Mouse (Mus musculus) testis, adult 2 months (tissue): ENCODE results near the gene Shc4.

Experiments used
- CTCF ChIP-seq: fragments of 200-500 bp; IDR thresholded peaks from 2 replicates; pipeline ENCODE4 v1.5.1; 2012; ENCODE audit warnings: low read depth, mild to moderate bottlenecking, inconsistent platforms, low read length, moderate library complexity; ENCODE audit not compliant: control insufficient read depth, insufficient read depth, insufficient replicate concordance
- POLR2A ChIP-seq: fragments of 200-500 bp; IDR thresholded peaks from 2 replicates; pipeline ENCODE4 v1.6.1; 2012; ENCODE audit warnings: low read depth, mild to moderate bottlenecking, inconsistent platforms, low read length, moderate library complexity; ENCODE audit not compliant: control insufficient read depth

- TF ChIP-seq POLR2A: no peak
- TF ChIP-seq CTCF: no peak
Measured at GRCm38 (mm10) chr2:125581081-125581480, 142.9 kb downstream of the Shc4 start.
